Mouse (Mus musculus): ENCODE measurements around the gene Unc13d. TPM values are rescaled to one million over a fixed set of nuclear protein-coding genes. Genes with fewer than 3 reads are reported as not detected.

The Unc13d gene
- total RNA-seq, 1 experiment from 2014 or later = 29.9 TPM

GRCm38 (mm10) chr11:116055873-116056272 is 21.9 kb downstream of the Unc13d start:
- ATAC-seq (replicated peaks; ENCODE audit: low read depth, poor library complexity, severe bottlenecking) = no peak

GRCm38 (mm10) chr11:116053510-116054229 is 24.1 kb downstream of the Unc13d start:
- ATAC-seq (replicated peaks; ENCODE audit: low read depth, poor library complexity, severe bottlenecking) = no peak

- no peak for ATAC-seq (replicated peaks; ENCODE audit: low read depth, poor library complexity, severe bottlenecking)
Observed at GRCm38 (mm10) chr11:116050196-116050595, 27.6 kb downstream of the Unc13d start.

- no peak for ATAC-seq (replicated peaks; ENCODE audit: low read depth, poor library complexity, severe bottlenecking)
Observed at GRCm38 (mm10) chr11:116049610-116050009, 28.2 kb downstream of the Unc13d start.

DNA sequence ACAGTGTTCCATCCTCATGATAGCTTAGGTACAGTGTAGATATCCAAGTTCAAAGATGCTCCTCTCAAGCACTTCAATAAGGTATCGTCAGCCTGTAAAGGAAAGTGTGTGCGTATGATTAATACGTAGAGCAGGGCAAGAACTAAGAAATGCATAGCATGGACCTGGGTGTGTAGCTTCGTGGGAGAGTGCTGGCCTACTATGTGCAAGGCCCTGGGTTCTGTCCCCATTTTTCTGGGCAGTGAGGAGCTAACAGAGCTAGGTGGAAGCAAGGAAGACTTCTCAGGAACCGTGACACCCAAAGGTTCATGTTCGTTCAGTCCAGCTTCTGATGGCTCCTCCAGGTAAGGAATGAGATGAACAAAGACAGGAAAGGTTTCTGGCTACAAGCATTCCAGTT is 32.6 kb downstream of the Unc13d start:
- ATAC-seq (replicated peaks; ENCODE audit: low read depth, poor library complexity, severe bottlenecking) = no peak

GRCm38 (mm10) chr11:116043286-116043685 is 34.5 kb downstream of the Unc13d start:
- ATAC-seq (replicated peaks; ENCODE audit: low read depth, poor library complexity, severe bottlenecking) = no peak

DNA sequence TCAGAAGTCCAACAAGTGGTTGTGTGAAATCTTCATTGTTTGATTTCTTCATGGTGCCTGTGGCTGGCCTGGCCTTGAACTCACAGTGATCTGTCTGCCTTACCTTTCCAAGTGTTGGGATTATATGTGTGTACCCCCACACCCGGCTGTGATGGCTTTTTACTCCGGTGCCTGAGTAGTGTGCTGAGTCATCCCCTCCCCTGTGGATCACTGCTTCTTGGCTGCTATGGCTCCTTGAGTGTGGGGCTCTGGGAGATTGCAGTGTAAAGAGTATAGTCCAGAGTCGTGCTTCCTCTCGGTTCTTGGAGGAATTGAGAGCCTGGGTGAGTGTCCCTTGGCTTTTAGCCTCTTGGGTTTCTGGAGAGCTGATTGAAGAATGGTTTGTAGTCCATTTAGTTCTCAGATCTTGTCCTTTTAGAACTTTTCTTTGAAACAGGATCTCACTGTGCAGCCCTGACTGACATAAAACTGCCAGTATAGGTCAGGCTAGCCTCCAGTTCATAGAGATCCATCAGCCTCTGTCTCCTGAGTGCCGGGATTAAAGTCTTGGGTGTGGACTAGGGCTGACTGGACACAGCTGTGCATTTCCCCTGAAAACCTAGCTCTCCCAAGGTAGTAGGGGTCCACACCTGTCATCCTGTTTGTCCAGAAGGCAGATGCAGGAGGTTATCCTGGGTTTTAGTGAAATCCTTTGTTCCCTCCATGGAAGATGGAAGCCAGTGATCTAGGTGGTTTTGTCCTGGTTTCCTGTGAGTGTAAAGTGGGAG is 35.2 kb downstream of the Unc13d start:
- ATAC-seq (replicated peaks; ENCODE audit: low read depth, poor library complexity, severe bottlenecking) = no peak

DNA sequence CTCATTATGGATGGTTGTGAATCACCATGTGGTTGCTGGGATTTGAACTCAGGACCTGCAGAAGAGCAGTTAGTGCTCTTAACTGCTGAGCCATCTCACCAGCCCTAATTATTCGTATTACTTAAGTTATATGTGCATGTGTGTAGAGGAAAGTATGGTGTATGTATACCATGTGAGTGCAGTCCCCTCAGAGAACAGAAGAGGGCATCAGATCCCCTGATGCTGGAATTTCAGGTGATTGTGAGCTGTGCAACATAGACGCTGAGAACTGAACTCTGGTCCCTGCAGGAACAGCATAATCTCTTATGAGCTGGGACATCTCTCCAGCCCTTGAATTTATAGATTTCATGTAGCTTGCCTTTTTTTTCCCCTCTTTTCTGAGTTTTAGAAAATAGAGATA is 35.9 kb downstream of the Unc13d start:
- no peak for ATAC-seq (replicated peaks; ENCODE audit: low read depth, poor library complexity, severe bottlenecking)

DNA sequence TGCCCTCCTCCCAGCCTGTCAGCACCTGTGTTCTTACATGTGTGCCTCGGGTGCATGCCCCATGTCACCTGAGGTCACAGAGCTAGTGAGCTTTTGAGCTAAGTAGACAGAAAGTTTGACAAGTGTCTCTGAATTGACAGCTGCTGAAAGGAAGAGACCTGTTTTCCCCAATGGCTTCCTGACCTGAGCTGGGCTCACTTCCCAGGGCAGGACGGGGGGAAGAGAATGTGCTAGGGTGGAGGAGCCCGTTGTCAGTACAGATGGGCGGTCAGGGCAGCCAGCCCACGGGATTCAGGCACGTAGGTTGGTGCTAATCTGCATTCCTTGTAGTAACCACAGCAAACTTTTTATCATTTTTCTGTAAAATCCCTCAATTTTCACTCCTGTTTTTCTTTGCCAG is 37.2 kb downstream of the Unc13d start:
- ATAC-seq (replicated peaks; ENCODE audit: low read depth, poor library complexity, severe bottlenecking) = no peak

DNA sequence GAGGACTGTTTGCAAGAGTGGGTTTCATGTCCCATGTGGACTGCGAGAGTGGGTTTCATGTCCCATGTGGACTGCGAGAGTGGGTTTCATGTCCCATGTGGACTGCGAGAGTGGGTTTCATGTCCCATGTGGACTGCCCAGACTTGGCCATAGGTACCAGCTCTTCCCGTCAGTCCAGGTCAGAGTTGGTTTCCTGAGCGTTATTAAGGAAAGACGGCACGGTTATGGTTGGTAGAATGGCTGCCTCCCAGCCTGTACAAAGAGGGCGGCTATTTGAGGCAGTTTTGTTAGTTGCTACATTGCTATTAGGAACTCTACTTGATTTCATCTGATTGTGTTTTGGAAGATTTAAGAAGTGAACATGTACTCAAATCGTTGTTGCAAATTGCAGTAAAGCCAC is 39.9 kb downstream of the Unc13d start:
- ATAC-seq (replicated peaks; ENCODE audit: low read depth, poor library complexity, severe bottlenecking) = no peak

GRCm38 (mm10) chr11:116036671-116037070 is 41.1 kb downstream of the Unc13d start:
- no peak for ATAC-seq (replicated peaks; ENCODE audit: low read depth, poor library complexity, severe bottlenecking)

- no peak for ATAC-seq (replicated peaks; ENCODE audit: low read depth, poor library complexity, severe bottlenecking)
Observed at GRCm38 (mm10) chr11:116034584-116034983, 43.2 kb downstream of the Unc13d start.

- peak; percentile 28; the same call in 1 of the 2 replicates for ATAC-seq (replicated peaks; ENCODE audit: low read depth, poor library complexity, severe bottlenecking)
Observed at GRCm38 (mm10) chr11:116030898-116031845, 46.6 kb downstream of the Unc13d start.

DNA sequence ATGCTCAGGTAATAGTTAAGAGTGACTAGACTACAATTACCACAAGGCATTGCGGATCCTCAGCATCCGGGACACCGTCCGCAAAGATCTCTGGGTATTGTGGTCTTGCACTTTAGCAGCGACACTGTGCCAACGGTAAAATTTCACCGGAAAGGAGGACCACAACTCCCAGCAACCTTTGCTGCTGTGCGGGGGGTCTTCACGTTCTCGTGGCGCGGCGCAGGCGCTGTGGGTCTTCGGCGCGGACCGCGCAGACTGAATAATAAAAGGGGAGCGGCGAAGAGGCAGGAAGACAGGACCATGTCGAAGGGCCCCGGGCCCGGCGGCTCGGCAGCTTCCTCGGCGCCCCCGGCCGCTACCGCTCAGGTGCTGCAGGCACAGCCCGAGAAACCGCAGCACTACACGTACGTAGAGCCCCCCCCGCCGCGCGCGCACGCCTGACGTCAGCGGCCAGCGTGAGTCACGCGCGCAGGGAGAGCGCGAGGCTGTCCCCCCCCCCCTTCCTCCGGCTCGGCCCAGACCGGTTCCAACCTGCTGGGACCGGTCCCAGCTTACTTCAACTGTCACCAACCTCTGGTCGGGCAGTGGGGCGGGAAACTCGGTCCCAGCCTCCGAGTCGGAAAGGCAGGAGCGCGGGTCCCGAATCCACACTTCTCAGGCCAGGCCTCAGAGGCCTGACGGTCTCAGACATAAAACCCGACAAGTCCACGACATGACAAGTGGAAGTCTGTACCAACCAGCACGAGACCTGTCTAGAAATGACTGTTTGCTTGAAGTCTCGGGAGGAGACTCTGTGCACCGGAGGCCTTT is 47.5 kb downstream of the Unc13d start, which contains the start of gene Unk:
Gene Unk (plus strand): TSS at position 235 of the 810 bp plus-strand sequence.
- peak; percentile 87 for ATAC-seq (replicated peaks; ENCODE audit: low read depth, poor library complexity, severe bottlenecking)

DNA sequence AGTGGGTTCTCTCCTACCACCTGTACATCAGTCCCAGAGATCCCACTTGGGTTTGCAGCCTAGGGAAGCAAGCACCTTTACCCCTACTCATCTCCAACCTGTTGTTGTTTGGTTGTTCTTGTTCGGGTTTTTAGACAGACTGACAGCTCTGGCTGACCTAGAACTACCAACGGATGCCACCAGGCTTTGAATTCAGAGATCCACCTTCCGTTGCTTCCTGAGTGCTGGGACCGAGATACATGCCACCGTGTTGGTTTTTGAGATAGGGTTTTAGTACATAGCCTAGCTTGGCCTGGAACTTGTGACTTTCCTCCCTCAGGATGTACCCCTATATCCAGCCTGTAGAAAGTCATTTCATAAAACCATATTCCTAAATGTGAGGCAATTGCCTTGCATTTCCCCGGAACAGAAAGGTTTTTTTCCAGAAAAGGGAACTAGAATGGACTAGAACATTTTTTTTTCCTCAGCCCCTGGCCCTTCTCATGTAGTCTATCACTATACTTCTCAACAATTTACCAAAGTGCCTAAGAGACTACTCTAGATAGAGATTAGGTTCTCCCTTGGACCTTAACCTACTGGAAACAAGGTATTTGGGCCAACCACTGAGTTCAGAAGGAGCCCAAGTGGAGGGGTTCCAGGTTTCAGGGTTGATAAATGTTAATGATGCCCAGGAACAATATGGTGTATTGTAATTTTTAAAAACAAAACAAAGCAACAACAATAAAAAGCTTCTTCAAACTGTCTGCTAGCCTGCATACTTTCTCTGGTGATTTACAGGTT is 48.5 kb downstream of the Unc13d start:
- ATAC-seq (replicated peaks; ENCODE audit: low read depth, poor library complexity, severe bottlenecking) = no peak

- no peak for ATAC-seq (replicated peaks; ENCODE audit: low read depth, poor library complexity, severe bottlenecking)
Observed at GRCm38 (mm10) chr11:116028177-116028865, 49.4 kb downstream of the Unc13d start.

DNA sequence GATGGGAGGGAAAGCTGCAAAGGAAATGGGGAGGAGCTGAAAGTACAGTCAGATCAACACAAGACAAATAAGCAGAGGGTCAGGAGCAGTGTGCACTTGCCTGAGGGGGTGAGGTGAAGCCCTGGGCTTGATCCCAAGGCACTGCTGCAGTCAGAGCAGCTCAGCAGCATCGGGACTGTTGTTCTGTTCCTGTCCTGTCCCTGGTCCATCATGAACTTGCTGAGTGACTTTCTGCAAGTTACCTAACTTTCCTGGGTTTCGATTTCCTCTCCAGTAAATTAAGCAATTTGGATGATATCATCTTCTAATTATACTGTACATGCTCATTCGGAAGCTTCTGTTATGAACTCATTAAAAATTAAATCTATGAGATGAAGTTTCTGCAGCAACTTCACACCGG is 50.0 kb downstream of the Unc13d start, which contains the start of gene H3f3b:
Gene H3f3b (minus strand): TSS at position 207 of the 400 bp plus-strand sequence.
- ATAC-seq (replicated peaks; ENCODE audit: low read depth, poor library complexity, severe bottlenecking) = no peak
